Mouse (Mus musculus) 3T3-L1 (cell line): Measurements from ENCODE around the gene Maff.
A peak's percentile ranks its signal among the peaks of the same experiment; 100 is the strongest.

Source experiments
- DNase-seq: peaks from one replicate; pipeline ENCODE4 v3.0.0-alpha.2; 2015; ENCODE audit warnings: low read depth, low spot score

Gene Maff

GRCm38 (mm10) chr15:79360371-79360770, 13.9 kb downstream of the Maff start:
- no peak for DNase-seq

DNA sequence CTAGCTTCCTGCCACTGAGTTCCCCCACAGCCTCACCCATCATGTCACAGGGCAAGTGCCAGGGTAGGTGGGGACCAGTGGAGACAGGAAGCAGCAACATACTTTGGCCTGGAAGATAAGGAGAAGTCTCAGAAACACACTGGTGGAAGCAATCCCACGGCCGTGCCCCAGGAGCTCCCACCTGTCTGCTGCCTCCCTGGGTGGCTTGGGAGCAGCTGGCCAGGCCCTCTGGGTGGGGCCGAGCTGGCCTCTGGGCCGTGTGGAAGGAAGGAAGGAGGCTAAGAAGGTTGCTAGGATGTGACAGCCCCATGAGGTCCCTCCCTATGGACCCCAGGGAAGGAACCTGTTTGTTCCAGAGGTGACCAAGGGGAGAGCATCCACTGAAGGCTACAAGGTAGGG, 14.6 kb downstream of the Maff start:
- DNase-seq: no peak

DNA sequence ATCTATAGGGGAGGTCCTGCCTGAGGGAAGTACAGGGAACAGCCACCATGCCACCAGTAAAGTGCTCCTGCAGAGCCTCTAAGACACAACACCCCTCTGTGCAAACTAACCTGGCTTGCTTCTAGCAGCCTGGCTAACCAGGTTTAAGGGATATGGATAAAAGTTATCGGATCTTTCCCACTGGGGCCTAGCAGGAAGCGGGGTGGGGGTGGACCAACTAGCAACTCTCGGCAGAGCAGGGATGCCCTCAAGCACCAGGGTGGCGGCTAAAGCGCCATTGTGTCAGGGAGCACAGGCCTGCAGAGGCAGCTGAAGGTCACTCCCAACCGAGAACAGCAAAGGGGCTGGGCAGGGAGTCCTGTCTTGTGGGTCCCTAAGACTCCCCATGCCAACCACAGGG, 17.7 kb downstream of the Maff start:
- DNase-seq: no peak

GRCm38 (mm10) chr15:79365068-79365467, 18.6 kb downstream of the Maff start:
- DNase-seq: no peak

DNA sequence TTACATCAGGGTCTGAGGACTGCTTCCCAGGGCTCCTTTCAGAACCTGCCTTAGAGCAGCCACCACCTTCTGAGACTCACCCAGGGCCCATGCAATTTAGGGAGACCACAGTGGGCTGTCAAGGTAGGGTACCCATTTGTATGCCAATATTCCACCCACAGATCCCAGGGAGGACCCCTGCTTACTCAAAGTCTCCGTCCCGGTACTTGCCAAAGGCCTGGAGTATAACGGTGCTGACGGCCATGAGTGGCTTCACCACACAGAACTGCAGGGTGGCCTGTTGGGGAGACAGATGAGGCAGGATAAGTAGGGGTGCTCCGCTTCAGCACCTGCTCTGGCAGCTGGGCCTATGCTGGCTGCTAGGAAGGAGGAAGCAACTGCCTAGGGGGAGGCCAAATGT, 20.0 kb downstream of the Maff start:
- DNase-seq: no peak

GRCm38 (mm10) chr15:79368313-79368811, 21.9 kb downstream of the Maff start:
- no peak for DNase-seq

DNA sequence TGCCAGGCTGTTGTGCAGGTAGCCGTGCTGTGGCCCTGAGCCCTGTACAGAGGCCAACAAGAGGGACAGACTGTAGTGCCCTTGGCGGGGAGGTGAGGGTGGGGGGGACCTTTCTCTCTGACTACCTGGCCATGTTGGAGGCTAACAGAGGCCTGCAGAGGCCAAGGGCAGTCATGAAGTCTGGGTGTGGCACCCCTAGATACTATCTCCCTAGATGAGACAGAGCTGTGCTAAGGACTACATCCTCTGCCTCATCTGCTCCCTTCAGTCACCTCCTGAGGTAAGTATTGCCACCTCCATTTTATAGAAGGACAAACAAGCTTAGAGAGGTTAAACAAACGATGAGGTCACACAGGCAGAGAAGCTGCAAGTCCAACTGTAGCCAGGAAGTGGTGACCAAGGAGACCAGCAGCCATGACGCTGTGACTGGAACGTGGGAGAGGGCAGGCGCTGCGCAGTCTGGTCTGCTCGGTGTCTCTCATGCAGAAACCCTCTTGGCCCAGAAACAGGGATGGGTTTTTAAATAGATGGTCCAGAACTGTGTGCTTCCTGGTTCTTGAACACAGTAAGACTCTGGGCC, 22.5 kb downstream of the Maff start:
- DNase-seq: no peak

GRCm38 (mm10) chr15:79369452-79370280, 23.2 kb downstream of the Maff start:
- DNase-seq: no peak

DNA sequence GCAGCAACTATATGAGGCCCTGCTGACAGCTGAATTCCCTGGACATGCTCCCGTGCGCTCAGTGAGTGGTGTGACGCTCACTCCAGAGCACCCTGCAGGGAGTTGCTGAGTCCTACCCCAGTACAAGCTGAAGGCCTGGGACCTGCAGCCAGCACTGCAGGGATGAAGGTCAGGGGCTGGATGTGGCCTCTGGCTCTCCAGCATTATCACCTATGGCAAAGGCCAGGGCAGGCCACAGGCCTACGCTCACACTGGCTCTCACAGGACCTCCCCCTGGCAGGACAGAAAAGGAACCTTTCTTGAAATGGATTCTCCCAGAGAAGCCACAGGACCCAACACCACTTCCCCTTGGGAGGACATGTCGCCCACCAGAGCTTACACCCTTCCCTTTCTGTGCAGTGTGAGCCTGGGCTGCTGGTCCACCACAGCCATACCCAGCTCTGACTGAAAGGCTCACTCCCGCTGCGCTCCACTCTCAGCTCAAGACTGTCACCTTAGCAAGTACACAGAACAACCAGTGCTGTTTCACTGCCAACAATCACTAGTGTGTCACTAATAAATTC, 23.9 kb downstream of the Maff start:
- DNase-seq: no peak

GRCm38 (mm10) chr15:79374760-79375159, 28.3 kb downstream of the Maff start:
- no peak for DNase-seq

DNA sequence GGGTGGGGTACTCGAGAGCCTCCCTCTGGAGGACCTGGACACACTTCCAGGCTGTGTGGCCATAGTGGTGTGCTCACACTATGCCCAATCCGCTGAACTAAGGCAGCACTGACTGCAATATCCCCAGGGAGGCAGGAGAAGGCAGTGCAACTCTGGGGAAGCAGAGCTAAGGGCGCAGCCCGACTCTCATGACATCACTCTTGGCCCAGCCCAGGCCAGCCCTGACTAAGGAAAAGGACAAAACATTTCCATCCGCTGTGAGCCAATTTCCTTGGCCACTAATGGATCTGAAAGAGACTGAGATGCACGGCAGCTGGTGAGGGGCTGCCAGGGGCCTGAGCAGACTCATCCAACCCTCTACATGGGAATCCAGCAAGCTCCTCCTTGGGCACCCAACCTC, 31.3 kb downstream of the Maff start:
- peak; percentile 82 for DNase-seq

- no peak for DNase-seq
Measured at GRCm38 (mm10) chr15:79378608-79379007, 32.2 kb downstream of the Maff start.

DNA sequence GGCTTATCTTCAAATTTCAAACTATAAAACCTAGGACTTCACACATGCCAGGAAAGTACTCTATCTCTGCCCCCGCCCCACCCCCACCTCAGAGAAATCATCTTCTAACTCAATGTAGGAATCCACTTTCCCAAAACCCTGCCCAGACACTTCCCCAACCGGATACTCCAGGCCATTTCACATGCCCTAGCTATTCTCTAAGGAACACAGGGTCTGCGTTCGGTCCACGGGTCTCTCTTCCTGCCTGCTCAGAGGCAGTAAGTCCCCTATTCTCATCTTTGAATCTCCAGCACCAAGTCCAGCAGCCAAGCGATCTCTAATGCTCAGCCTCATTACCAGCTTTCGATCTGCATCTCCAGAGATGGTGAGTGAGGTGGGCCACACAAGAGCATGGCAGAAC, 33.2 kb downstream of the Maff start:
- no peak for DNase-seq

- DNase-seq: peak; percentile 53
Measured at GRCm38 (mm10) chr15:79380468-79381444, 34.3 kb downstream of the Maff start.

DNA sequence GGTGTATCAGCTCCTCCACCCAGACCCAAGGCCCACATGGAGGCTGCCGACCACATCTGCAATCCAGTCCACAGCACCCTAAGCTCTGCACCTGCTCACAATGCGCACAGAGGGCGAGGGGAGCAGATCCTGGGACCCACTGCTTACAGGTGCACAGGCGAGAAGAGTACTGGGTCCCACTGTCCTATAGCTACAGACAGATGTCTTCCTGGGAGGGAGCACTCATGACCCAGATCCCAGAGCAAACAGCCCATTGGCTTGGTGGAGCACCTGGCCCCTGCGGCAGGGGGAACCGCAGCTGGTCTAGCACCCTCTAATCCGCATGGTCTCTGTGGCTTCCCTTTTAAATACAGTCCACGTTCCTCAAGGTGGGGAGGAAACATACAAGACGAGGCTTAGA, 35.2 kb downstream of the Maff start:
- no peak for DNase-seq

- no peak for DNase-seq
Measured at GRCm38 (mm10) chr15:79387081-79387480, 40.7 kb downstream of the Maff start.

- no peak for DNase-seq
Measured at GRCm38 (mm10) chr15:79387611-79388010, 41.2 kb downstream of the Maff start.

DNA sequence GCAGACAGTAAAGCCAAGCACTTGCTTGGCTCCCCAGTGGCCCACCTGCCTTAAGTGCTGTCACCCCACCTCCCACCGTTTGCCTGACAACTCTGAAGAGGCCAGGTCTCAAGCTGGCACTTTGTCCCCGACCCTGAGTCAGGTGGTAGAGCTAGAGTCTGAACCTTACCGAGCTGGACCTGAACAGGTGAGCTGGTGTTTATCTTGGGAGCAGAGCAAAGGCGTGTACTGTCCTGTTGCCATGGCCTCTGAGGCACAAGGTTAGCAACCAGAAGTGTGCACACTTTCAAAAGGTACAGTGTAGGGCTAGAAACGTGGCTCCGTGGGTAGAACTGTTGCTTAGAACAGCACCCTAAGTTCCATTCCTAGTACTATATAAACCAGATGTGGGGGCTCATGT, 41.8 kb downstream of the Maff start:
- DNase-seq: no peak

DNA sequence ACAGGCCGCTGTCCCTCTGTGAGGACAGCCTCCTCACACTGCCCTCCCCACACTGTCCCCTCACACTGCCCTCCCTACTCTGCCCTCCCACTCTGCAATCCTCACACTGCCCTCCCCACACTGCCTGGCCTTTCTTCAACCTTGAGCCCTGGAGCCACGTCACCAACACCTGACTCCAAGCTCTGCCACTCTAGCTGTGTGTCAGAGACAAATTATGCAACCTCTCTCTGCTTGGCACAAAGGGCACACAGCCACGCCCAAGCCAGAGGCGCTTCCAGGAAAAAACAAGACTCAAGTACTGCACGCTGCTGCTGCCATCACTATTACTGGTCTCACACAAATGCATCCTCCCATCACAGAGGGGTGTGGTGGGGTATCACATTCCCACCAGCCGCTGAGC, 44.0 kb downstream of the Maff start:
- peak; percentile 45 for DNase-seq

GRCm38 (mm10) chr15:79391447-79392093, 45.1 kb downstream of the Maff start:
- DNase-seq: peak; percentile 92

DNA sequence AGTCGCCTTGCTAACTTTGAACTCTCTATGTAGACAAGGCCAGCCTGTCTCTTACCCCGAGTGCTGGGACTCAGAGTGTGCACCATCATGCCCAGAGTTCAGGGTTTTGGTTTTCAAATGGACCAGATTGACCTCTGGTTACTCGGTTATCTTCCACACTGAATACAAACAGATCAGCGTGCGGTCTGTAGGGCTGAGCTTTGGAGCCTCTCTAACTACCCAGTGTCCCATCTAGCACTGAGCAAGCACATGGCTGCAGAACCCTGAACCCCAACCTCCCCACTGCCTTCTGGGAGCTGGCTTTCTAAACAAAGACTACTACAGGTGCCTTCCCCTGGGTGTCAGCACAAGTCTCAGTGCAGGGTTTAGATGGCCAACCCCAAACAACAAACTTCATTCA, 46.1 kb downstream of the Maff start:
- DNase-seq: no peak
